Mouse (Mus musculus) lung, postnatal 0 days (tissue): ENCODE results near the gene Mad2l1bp. TPM values are rescaled to one million over a fixed set of nuclear protein-coding genes. Genes with fewer than 3 reads are reported as not detected.
A peak's percentile ranks its signal among the peaks of the same experiment; 100 is the strongest.

Source experiments
- ATAC-seq: fragments of 200-750 bp; cut with Nextera tagmentation; 2 replicates; pipeline ENCODE4 v1.8.0; 2017; ENCODE audit warnings: moderate library complexity
- DNase-seq: peaks from one replicate; pipeline ENCODE4 v3.0.0-alpha.2; 2016; ENCODE audit warnings: low spot score
- H3K27ac ChIP-seq: fragments of 300-500 bp; sonication (generic); 2 replicates; pipeline ENCODE4 v1.5.1; 2014; ENCODE audit warnings: antibody characterized with exemption, mild to moderate bottlenecking, low read length, mixed read lengths
- H3K27me3 ChIP-seq: fragments of 300-500 bp; sonication (generic); replicated peaks from 2 replicates; pipeline ENCODE4 v1.6.1; 2014; ENCODE audit warnings: low read length, mixed read lengths; ENCODE audit not compliant: insufficient read depth
- H3K36me3 ChIP-seq: fragments of 300-500 bp; sonication (generic); 2 replicates; pipeline ENCODE4 v1.6.1; 2014; ENCODE audit warnings: low read length, mixed read lengths; ENCODE audit not compliant: insufficient read depth
- H3K4me1 ChIP-seq: fragments of 300-500 bp; sonication (generic); 2 replicates; pipeline ENCODE4 v1.6.1; 2014; ENCODE audit warnings: antibody characterized with exemption, low read depth, low read length, mixed read lengths; ENCODE audit not compliant: insufficient read depth
- H3K4me2 ChIP-seq: fragments of 300-500 bp; sonication (generic); replicated peaks from 2 replicates; pipeline ENCODE4 v1.6.1; 2014; ENCODE audit warnings: low read depth, mild to moderate bottlenecking, low read length, moderate library complexity, mixed read lengths
- H3K4me3 ChIP-seq: fragments of 300-500 bp; sonication (generic); 2 replicates; pipeline ENCODE4 v1.5.1; 2014; ENCODE audit warnings: low read depth, low read length
- H3K9ac ChIP-seq: fragments of 300-500 bp; sonication (generic); replicated peaks from 2 replicates; pipeline ENCODE4 v1.6.1; 2014; ENCODE audit warnings: low read depth, mild to moderate bottlenecking
- H3K9me3 ChIP-seq: fragments of 300-500 bp; sonication (generic); 2 replicates; pipeline ENCODE4 v1.6.1; 2016; ENCODE audit warnings: low read length, mixed read lengths
- CTCF ChIP-seq: IDR thresholded peaks from 2 replicates; pipeline ENCODE4 v1.5.1; 2016; ENCODE audit warnings: antibody characterized with exemption, mild to moderate bottlenecking
- EP300 ChIP-seq: IDR thresholded peaks from 2 replicates; pipeline ENCODE4 v1.6.1; 2016; ENCODE audit warnings: antibody characterized with exemption, mild to moderate bottlenecking, control low read depth
- WGBS: fragments of 180-500 bp; shearing (Covaris S2); extraction: QIAGEN DNeasy Blood & Tissue Kit; methylation state at CpG from one replicate; pipeline ENCODE4 v1.1.7; 2014; 5-methylcytosine and 5-hydroxymethylcytosine counted together
- polyA plus RNA-seq: library from polyadenylated mRNA; unstranded; fragments of >200 nt; fragmentation: Nextera tagmentation; extraction: Ambion mirVana; gene quantifications from 2 replicates; pipeline ENCODE4 v1.2.1, GENCODE M21; 2015

Gene Mad2l1bp
- polyA plus RNA-seq, 1 experiment from 2014 or later = 44.6 TPM

DNA sequence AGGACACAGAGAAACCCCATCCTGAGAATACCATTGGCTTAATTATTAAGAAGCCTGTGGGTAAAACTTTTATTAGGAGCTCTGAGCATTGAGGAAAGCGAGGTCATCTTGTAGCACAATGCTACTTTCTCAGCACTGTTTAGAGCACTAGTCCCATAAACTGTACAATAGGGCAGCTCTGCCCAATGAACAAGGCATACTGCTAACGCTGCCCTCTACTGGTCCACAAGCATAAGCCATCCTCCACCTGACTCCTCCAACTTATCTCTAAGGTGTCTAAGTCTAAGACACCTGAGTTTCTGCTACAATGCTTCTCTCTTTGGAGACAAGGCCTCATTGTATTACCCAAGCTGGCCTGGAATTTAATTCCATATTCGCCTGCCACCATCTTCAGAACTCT lies 17.2 kb upstream of the Mad2l1bp start:
- Histone ChIP-seq H3K4me2 (no peak overlapping the region), H3K9ac (no peak overlapping the region), H3K36me3 (peaks cover 30% of the 10 kb centered on the region), H3K4me1 (no peaks in the 10 kb centered on the region), H3K27me3 (no peaks in the 10 kb centered on the region), H3K4me3 (no peak overlapping the region), H3K27ac (no peak overlapping the region), H3K9me3 (no peaks in the 10 kb centered on the region)
- peak; percentile 64 for DNase-seq
- ATAC-seq = peak; percentile 49
- WGBS = 77% methylated on average over 3 of the region's 3 CpGs
- TF ChIP-seq CTCF (peak; percentile 79), EP300 (no peak)

DNA sequence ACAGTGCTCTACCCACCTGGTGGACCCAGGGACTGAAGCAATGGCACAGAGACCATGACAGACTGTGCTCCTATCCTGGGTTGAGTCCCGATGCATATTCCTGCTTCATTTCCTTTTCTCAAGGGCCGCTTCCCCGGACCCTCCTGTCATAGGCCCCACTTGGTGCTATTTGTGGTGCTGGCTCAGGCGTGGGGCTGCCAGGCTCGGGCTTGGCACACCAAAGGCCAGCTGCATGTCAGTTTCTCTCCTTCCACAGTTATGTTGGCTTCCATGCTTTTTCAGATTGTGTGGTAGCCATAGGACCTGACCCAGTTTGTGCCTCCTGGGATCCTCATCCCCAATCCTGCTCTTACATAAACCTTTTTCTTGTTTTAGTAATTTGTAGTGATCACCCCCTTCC lies 15.4 kb upstream of the Mad2l1bp start:
- 85% methylated on average over 5 of the region's 5 CpGs for WGBS
- TF ChIP-seq CTCF = no peak
- no peak for TF ChIP-seq EP300
- no peak overlapping the region for H3K4me3 ChIP-seq
- DNase-seq (no peak), ATAC-seq (no peak)
- H3K4me1 ChIP-seq = no peaks in the 10 kb centered on the region
- H3K9ac ChIP-seq = no peak overlapping the region
- no peaks in the 10 kb centered on the region for H3K27me3 ChIP-seq
- no peak overlapping the region for H3K4me2 ChIP-seq
- peaks cover 40% of the 10 kb centered on the region for H3K36me3 ChIP-seq
- H3K27ac ChIP-seq = no peak overlapping the region
- H3K9me3 ChIP-seq = no peaks in the 10 kb centered on the region

DNA sequence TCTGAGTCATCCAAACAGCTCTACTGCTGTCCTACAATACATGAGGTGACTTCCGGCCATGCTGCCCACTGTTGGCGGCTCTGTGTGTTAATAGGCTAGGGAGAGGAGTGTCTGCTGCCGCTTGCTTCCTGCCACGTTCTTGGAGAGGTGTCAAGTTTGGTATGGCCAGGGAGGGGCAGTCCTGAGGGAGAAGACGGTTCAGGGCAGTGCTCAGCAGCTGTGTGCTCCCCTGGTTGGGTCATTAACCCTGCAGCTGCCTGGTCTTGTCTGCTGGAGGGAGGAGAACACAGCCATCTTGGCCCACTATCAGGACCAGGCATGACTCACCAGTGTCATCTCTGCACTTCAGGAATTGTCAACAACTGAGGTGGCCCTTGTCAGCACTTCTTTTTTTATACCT lies 15.0 kb upstream of the Mad2l1bp start:
- TF ChIP-seq EP300 = no peak
- no peak; the same call in 1 of the 2 replicates for TF ChIP-seq CTCF
- ATAC-seq = 0 out of 2 replicates have a peak, but pooled peaks have one; percentile 16
- 35% methylated on average over 5 of the region's 5 CpGs for WGBS
- no peaks in the 10 kb centered on the region for H3K27me3 ChIP-seq
- no peak overlapping the region for H3K27ac ChIP-seq
- H3K4me2 ChIP-seq = no peak overlapping the region
- no peak for DNase-seq
- H3K4me3 ChIP-seq = no peak overlapping the region
- H3K9me3 ChIP-seq = no peaks in the 10 kb centered on the region
- no peaks in the 10 kb centered on the region for H3K4me1 ChIP-seq
- peaks cover 40% of the 10 kb centered on the region for H3K36me3 ChIP-seq
- no peak overlapping the region for H3K9ac ChIP-seq

DNA sequence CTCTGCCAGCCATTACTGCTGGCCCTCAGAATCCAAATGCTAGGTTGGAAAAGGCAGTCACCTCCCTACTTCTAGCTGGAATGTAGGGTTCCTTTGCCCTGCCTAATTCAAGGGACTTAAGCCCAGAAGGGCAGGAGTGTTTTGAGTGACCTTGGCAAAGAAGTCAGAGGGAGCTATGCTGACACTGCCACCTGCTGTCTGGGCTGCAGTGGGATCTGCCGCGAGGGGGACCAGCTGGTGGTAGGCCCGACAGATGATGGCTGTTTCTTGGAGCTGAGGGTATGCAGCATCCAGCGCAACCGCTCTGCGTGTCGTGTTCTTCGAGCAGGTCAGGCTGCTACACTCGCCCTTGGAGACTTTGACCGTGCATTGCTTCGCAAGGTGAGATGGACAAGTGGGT lies 13.7 kb upstream of the Mad2l1bp start:
- H3K4me2 ChIP-seq = no peak overlapping the region
- TF ChIP-seq CTCF (peak; percentile 56), EP300 (no peak)
- no peak for DNase-seq
- no peaks in the 10 kb centered on the region for H3K4me1 ChIP-seq
- H3K36me3 ChIP-seq = peaks cover 33% of the 10 kb centered on the region
- H3K4me3 ChIP-seq = no peak overlapping the region
- no peaks in the 10 kb centered on the region for H3K9me3 ChIP-seq
- no peaks in the 10 kb centered on the region for H3K27me3 ChIP-seq
- no peak overlapping the region for H3K27ac ChIP-seq
- H3K9ac ChIP-seq = no peak overlapping the region
- ATAC-seq = no peak
- 82% methylated on average over 11 of the region's 11 CpGs for WGBS

DNA sequence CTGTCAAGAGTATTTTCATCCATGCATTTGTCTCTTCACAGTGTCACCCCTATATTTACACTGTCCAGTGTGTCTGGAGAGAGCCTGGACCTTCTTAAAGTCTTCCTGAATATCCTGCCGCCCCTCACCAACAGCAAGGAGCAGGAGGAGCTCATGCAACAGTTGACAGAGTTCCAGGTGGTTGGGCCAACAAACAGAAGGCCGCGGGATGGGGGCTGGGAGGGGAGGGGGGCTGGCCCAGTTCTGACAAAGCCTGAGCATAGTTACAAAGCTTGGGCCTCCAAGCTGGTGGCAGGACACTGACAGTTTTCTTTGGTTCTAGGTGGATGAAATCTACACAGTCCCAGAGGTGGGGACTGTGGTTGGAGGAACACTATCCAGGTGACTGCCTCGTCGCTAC lies 12.9 kb upstream of the Mad2l1bp start:
- Histone ChIP-seq H3K27ac (no peak overlapping the region), H3K4me2 (no peak overlapping the region), H3K4me1 (peaks cover 3% of the 10 kb centered on the region; the same call in 1 of the 2 replicates), H3K27me3 (no peaks in the 10 kb centered on the region), H3K4me3 (no peak overlapping the region), H3K9ac (no peak overlapping the region), H3K9me3 (no peaks in the 10 kb centered on the region), H3K36me3 (peaks cover 33% of the 10 kb centered on the region)
- WGBS = 59% methylated on average over 5 of the region's 5 CpGs
- no peak for DNase-seq
- TF ChIP-seq CTCF = no peak
- TF ChIP-seq EP300 = no peak
- no peak for ATAC-seq

DNA sequence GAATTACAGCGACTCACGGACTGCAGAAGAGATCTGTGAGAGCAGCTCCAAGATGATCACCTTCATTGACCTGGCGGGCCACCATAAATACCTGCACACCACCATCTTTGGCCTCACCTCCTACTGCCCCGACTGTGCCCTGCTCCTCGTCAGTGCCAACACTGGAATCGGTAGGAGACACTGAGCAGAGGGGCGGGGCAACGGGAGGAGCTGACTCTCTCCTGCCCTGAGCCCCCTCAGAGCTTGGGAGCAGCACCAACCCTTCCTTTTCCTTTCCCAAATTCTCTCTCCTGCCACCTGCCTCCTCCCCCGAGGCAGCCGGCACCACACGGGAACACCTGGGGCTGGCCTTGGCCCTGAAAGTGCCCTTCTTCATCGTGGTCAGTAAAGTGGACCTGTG lies 12.1 kb upstream of the Mad2l1bp start:
- WGBS = 83% methylated on average over 12 of the region's 12 CpGs
- H3K27me3 ChIP-seq = no peaks in the 10 kb centered on the region

DNA sequence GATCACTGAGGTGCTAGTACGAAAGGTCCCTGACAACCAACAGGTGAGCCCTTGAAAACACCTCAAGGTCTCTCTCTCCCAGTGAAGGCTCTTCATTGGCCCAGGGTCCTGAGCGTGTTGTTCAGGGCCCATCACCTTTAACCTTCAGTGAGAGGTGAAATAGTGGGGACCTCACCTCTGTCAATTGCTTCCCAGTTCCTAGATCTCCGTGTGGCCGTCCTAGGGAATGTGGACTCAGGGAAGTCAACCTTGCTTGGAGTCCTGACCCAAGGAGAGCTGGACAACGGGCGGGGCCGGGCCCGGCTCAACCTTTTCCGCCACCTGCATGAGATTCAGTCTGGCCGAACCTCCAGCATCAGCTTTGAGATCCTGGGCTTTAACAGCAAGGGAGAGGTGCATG lies 11.4 kb upstream of the Mad2l1bp start:
- H3K27me3 ChIP-seq = no peaks in the 10 kb centered on the region
- no peak overlapping the region for H3K4me3 ChIP-seq
- TF ChIP-seq EP300 (no peak), CTCF (no peak)
- H3K4me2 ChIP-seq = no peak overlapping the region
- WGBS = 92% methylated on average over 10 of the region's 10 CpGs
- no peak overlapping the region for H3K27ac ChIP-seq
- peaks cover 33% of the 10 kb centered on the region for H3K36me3 ChIP-seq
- peaks cover 3% of the 10 kb centered on the region; the same call in 1 of the 2 replicates for H3K4me1 ChIP-seq
- no peak for DNase-seq
- H3K9ac ChIP-seq = no peak overlapping the region
- no peak for ATAC-seq
- no peaks in the 10 kb centered on the region for H3K9me3 ChIP-seq

More for the DNA sequence above, 12.1 kb upstream of the Mad2l1bp start:
- no peak overlapping the region for H3K4me3 ChIP-seq
- no peak overlapping the region for H3K4me2 ChIP-seq
- TF ChIP-seq EP300 (no peak), CTCF (no peak)
- DNase-seq (no peak), ATAC-seq (no peak)
- H3K36me3 ChIP-seq = peaks cover 33% of the 10 kb centered on the region
- H3K4me1 ChIP-seq = peaks cover 3% of the 10 kb centered on the region; the same call in 1 of the 2 replicates
- H3K27ac ChIP-seq = no peak overlapping the region
- H3K9me3 ChIP-seq = no peaks in the 10 kb centered on the region
- H3K9ac ChIP-seq = no peak overlapping the region
